Mouse (Mus musculus) kidney, embryonic 14.5 days (tissue): Measurements from ENCODE around the gene Nrbf2. TPM values are rescaled to one million over a fixed set of nuclear protein-coding genes. Genes with fewer than 3 reads are reported as not detected.

Source experiments
- ATAC-seq: fragments of 200-750 bp; cut with Nextera tagmentation; 2 replicates; pipeline ENCODE4 v1.8.0; 2017; ENCODE audit warnings: moderate number of reproducible peaks, mild to moderate bottlenecking, moderate TSS enrichment, moderate library complexity; ENCODE audit not compliant: low FRiP score, low TSS enrichment
- H3K27ac ChIP-seq: fragments of 300-500 bp; sonication (generic); 2 replicates; pipeline ENCODE4 v1.5.1; 2014; ENCODE audit warnings: low read depth, mild to moderate bottlenecking, low read length, moderate library complexity, mixed read lengths
- H3K27me3 ChIP-seq: fragments of 300-500 bp; sonication (generic); 2 replicates; pipeline ENCODE4 v1.6.1; 2014; ENCODE audit warnings: mild to moderate bottlenecking, low read length; ENCODE audit not compliant: control insufficient read depth, insufficient read depth
- H3K36me3 ChIP-seq: fragments of 300-500 bp; sonication (generic); 2 replicates; pipeline ENCODE4 v1.6.1; 2014; ENCODE audit warnings: low read length, mixed read lengths; ENCODE audit not compliant: control insufficient read depth, insufficient read depth
- H3K4me1 ChIP-seq: fragments of 300-500 bp; sonication (generic); 2 replicates; pipeline ENCODE4 v1.6.1; 2014; ENCODE audit warnings: low read length, mixed read lengths; ENCODE audit not compliant: control insufficient read depth, insufficient read depth
- H3K4me2 ChIP-seq: fragments of 300-500 bp; sonication (generic); replicated peaks from 2 replicates; pipeline ENCODE4 v1.6.1; 2014; ENCODE audit warnings: low read depth, mild to moderate bottlenecking, low read length
- H3K4me3 ChIP-seq: fragments of 300-500 bp; sonication (generic); 2 replicates; pipeline ENCODE4 v1.5.1; 2014; ENCODE audit warnings: mild to moderate bottlenecking, low read length
- H3K9ac ChIP-seq: fragments of 300-500 bp; sonication (generic); 2 replicates; pipeline ENCODE4 v1.6.1; 2014; ENCODE audit warnings: low read depth, mild to moderate bottlenecking, low read length, moderate library complexity
- H3K9me3 ChIP-seq: fragments of 300-500 bp; sonication (generic); 2 replicates; pipeline ENCODE4 v1.6.1; 2016; ENCODE audit warnings: low read length; ENCODE audit not compliant: control insufficient read depth
- WGBS: fragments of 180-500 bp; shearing (Covaris S2); extraction: QIAGEN DNeasy Blood & Tissue Kit; methylation state at CpG from one replicate; pipeline ENCODE4 v1.1.7; 2014; 5-methylcytosine and 5-hydroxymethylcytosine counted together
- polyA plus RNA-seq: library from polyadenylated mRNA; unstranded; fragments of >200 nt; fragmentation: Nextera tagmentation; extraction: Ambion mirVana; gene quantifications from 2 replicates; pipeline ENCODE4 v1.2.1, GENCODE M21; 2014

Gene Nrbf2
- polyA plus RNA-seq, 1 experiment from 2014 or later: 34.7 TPM

DNA sequence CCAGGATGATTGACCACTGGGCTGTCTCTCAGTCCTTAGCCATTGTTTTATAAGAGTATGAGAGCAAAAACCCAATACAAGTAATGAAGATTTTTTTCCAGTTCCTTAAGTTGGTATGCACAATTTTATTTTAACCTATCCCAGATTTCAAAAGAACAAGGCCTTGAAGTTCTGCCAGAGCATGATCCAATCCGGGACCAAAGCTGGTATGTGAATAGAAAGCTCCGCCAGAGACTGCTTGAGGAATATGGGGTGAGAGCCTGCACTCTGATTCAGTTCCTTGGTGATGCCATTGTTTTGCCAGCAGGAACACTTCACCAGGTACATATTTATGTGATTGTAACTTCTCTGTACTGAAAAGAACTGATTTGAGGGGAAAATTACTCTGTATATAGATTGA, 35.6 kb downstream of the Nrbf2 start:
- ATAC-seq: no peak

DNA sequence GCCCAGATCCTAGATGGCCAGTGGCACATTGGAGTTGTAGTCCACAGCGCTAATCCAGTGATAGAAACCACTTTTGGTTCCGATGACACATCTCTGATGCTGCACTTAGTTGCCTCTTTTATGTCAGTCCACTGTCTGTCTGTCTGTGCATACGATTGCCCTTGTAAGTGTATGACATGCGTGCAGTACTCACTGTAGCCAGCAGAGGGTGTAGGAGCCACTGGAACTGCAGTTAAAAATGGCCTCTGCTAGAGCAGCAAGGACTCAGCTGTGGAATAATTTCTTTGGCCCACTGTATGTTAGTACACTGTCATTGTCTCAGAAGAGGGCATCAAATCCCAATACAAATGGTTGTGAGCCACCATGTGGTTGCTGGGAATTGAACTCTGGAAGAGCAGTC, 38.0 kb downstream of the Nrbf2 start:
- H3K4me2 ChIP-seq: no peak overlapping the region
- H3K27me3 ChIP-seq: no peaks in the 10 kb centered on the region
- no peak for ATAC-seq
- peaks cover 56% of the 10 kb centered on the region for H3K36me3 ChIP-seq
- no peaks in the 10 kb centered on the region for H3K4me1 ChIP-seq
- WGBS: 91% methylated on average over 4 of the region's 4 CpGs
- no peak overlapping the region for H3K9ac ChIP-seq
- no peaks in the 10 kb centered on the region for H3K9me3 ChIP-seq
- no peak overlapping the region for H3K27ac ChIP-seq
- H3K4me3 ChIP-seq: no peak overlapping the region

More for the DNA sequence above, 35.6 kb downstream of the Nrbf2 start:
- Histone ChIP-seq H3K9ac (no peak overlapping the region), H3K27me3 (no peaks in the 10 kb centered on the region), H3K4me2 (no peak overlapping the region), H3K9me3 (no peaks in the 10 kb centered on the region), H3K4me3 (no peak overlapping the region), H3K36me3 (peaks cover 60% of the 10 kb centered on the region), H3K4me1 (no peaks in the 10 kb centered on the region), H3K27ac (no peak overlapping the region)
- 94% methylated on average over 2 of the region's 2 CpGs for WGBS

DNA sequence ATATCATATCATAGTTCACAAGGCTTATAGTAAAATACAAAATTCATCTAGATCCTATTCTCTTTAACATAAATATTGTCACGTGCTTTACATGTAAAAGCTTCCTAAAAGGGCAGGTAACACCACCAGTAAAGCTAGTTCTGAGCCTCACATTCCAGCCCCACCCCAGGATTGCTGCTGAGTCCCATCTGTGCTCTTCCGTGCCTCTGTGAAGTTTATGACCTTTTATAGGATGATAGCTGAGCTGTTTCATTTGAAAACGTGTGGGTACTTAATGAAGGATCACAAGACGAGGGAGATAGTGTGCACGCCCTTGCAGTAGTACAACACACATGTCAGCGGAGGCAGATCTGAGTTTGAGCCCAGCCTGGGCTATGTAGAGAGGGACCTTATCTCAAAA, 54.7 kb downstream of the Nrbf2 start:
- H3K27me3 ChIP-seq: no peaks in the 10 kb centered on the region
- H3K9ac ChIP-seq: no peak overlapping the region
- H3K4me2 ChIP-seq: no peak overlapping the region
- no peak overlapping the region for H3K4me3 ChIP-seq
- WGBS: 63% methylated on average over 6 of the region's 6 CpGs
- no peaks in the 10 kb centered on the region for H3K4me1 ChIP-seq
- H3K27ac ChIP-seq: no peak overlapping the region
- no peaks in the 10 kb centered on the region for H3K9me3 ChIP-seq
- peaks cover 70% of the 10 kb centered on the region for H3K36me3 ChIP-seq
- no peak for ATAC-seq

DNA sequence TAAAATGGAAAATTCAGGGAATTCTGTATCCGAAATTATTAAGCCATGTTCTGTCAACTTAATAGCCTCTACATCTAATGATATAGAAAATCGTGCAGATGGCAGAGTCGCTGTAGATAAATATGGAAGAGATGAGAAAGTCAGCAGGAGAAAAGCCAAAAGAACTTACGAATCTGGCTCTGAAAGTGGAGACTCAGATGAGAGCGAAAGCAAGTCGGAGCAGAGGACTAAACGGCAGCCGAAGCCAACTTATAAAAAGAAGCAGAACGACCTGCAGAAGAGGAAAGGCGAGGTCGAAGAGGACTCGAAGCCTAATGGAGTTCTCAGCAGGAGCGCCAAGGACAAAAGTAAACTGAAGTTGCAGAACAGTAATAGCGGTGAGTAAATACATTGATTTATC, 58.6 kb downstream of the Nrbf2 start:
- H3K9ac ChIP-seq: no peak overlapping the region
- no peak overlapping the region for H3K27ac ChIP-seq
- no peak for ATAC-seq
- 94% methylated on average over 14 of the region's 14 CpGs for WGBS
- no peak overlapping the region for H3K4me2 ChIP-seq
- H3K4me1 ChIP-seq: no peaks in the 10 kb centered on the region
- peaks cover 54% of the 10 kb centered on the region; the same call in 1 of the 2 replicates for H3K36me3 ChIP-seq
- H3K4me3 ChIP-seq: no peak overlapping the region
- no peaks in the 10 kb centered on the region for H3K27me3 ChIP-seq
- no peaks in the 10 kb centered on the region for H3K9me3 ChIP-seq

DNA sequence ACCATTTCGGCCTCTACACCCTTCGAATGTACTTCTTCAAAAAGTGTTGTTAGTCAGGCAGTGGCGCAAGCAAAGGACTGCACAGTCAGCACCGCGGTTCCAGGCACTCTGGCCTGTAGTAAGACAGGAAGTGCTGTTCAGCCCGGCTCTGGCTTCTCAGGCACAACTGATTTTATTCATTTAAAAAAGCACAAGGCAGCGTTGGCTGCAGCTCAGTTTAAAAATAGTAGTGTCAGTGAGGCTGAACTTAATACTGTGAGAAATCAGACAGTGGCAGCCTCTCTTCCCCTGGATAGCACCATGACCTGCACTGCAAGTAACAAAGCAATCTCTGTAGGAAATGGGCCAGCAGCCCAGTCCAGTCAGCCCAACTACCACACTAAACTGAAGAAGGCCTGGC, 59.0 kb downstream of the Nrbf2 start:
- ATAC-seq: no peak
- no peak overlapping the region for H3K4me3 ChIP-seq
- no peak overlapping the region for H3K9ac ChIP-seq
- 88% methylated on average over 7 of the region's 7 CpGs for WGBS
- H3K9me3 ChIP-seq: no peaks in the 10 kb centered on the region
- peaks cover 51% of the 10 kb centered on the region; the same call in 1 of the 2 replicates for H3K36me3 ChIP-seq
- no peaks in the 10 kb centered on the region for H3K27me3 ChIP-seq
- no peaks in the 10 kb centered on the region for H3K4me1 ChIP-seq
- H3K4me2 ChIP-seq: no peak overlapping the region
- H3K27ac ChIP-seq: no peak overlapping the region

DNA sequence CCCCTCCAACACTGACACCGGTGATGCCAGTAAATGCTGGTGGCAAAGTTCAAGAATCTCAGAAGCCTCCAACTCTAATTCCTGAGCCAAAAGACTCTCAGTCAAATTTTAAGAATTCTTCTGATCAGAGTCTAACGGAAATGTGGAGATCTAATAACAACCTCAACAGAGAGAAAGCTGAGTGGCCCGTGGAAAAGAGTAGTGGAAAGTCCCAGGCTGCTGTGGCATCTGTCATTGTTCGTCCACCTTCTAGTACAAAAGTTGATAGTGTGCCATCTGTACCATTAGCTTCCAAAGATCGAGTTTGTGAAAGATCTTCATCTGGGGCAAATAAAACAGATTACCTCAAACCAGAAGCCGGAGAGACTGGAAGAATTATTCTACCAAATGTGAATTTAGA, 59.6 kb downstream of the Nrbf2 start:
- no peaks in the 10 kb centered on the region for H3K27me3 ChIP-seq
- no peak overlapping the region for H3K9ac ChIP-seq
- WGBS: 94% methylated on average over 6 of the region's 6 CpGs
- no peaks in the 10 kb centered on the region for H3K9me3 ChIP-seq
- ATAC-seq: no peak
- H3K4me1 ChIP-seq: no peaks in the 10 kb centered on the region
- H3K4me3 ChIP-seq: no peak overlapping the region
- H3K36me3 ChIP-seq: peaks cover 46% of the 10 kb centered on the region; the same call in 1 of the 2 replicates
- H3K4me2 ChIP-seq: no peak overlapping the region
- H3K27ac ChIP-seq: no peak overlapping the region

DNA sequence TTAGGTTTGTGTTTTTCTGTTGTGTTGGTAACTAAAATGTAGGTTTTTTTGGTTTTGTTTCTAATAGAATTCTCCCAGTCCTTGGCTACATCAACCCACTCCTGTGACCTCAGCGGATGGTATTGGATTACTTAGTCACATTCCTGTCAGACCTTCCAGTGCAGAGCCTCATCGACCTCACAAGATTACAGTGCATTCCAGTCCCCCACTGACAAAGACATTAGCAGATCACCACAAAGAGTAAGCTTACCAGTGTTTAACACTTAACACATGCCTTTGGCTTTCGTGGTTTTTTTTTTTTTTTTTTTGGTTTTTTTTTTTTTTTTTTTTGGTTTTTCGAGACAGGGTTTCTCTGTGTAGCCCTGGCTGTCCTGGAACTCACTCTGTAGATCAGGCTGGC, 61.2 kb downstream of the Nrbf2 start:
- Histone ChIP-seq H3K4me2 (no peak overlapping the region), H3K9ac (no peak overlapping the region), H3K27me3 (no peaks in the 10 kb centered on the region), H3K27ac (no peak overlapping the region), H3K4me1 (no peaks in the 10 kb centered on the region), H3K4me3 (no peak overlapping the region), H3K36me3 (peaks cover 49% of the 10 kb centered on the region), H3K9me3 (no peaks in the 10 kb centered on the region)
- 67% methylated on average over 3 of the region's 4 CpGs for WGBS
- ATAC-seq: no peak

DNA sequence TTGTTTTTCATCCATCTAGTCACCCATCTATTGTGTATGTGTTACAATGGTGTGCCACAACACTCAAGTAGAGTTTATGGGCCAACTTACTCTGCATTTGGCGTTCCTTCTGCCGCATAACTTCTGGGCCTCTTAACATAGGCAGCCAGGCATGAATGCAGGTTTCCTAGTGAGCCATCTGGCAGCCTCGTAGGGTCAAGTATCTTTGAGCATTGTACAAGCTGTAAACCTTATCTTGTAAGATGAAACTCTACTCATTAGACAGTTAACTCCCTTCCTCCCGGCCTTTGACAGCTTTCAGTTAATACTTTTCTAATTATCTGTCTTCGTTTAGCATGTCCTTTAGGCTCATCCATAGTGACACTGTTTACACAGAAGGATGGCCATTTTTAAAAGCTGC, 63.8 kb downstream of the Nrbf2 start:
- Histone ChIP-seq H3K9me3 (no peaks in the 10 kb centered on the region), H3K9ac (no peak overlapping the region), H3K27me3 (no peaks in the 10 kb centered on the region), H3K4me1 (no peaks in the 10 kb centered on the region), H3K27ac (no peak overlapping the region), H3K36me3 (peaks cover 41% of the 10 kb centered on the region), H3K4me3 (no peak overlapping the region), H3K4me2 (no peak overlapping the region)
- 37% methylated on average over 5 of the region's 5 CpGs for WGBS
- ATAC-seq: no peak

DNA sequence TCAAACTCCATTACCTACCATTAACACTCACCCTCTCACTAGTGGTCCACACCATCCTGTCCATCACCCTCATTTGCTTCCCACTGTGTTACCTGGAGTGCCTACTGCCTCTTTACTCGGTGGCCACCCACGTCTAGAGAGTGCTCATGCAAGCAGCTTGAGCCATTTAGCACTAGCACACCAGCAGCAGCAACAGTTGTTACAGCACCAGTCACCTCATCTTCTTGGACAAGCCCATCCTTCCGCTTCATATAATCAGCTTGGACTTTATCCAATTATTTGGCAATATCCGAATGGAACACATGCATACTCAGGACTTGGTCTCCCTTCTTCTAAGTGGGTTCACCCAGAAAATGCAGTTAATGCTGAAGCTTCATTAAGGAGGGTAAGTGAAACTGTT, 64.9 kb downstream of the Nrbf2 start:
- ATAC-seq: no peak
- H3K4me2 ChIP-seq: no peak overlapping the region
- no peaks in the 10 kb centered on the region for H3K27me3 ChIP-seq
- peaks cover 31% of the 10 kb centered on the region for H3K36me3 ChIP-seq
- no peak overlapping the region for H3K27ac ChIP-seq
- H3K4me1 ChIP-seq: no peaks in the 10 kb centered on the region
- H3K4me3 ChIP-seq: no peak overlapping the region
- no peak overlapping the region for H3K9ac ChIP-seq
- WGBS: 93% methylated on average over 4 of the region's 4 CpGs
- H3K9me3 ChIP-seq: no peaks in the 10 kb centered on the region
